Mouse (Mus musculus) neural tube, embryonic 12.5 days (tissue): ENCODE measurements around the gene Gpc3. TPM values are rescaled to one million over a fixed set of nuclear protein-coding genes. Genes with fewer than 3 reads are reported as not detected.
"Not testable (repeated sequence)": the region's sequence is repeated elsewhere in the genome, so short reads cannot be mapped to it uniquely, and the experiment has no call there.

Experiments
- ATAC-seq: fragments of 200-750 bp; cut with Nextera tagmentation; 2 replicates; pipeline ENCODE4 v1.8.0; 2017; ENCODE audit warnings: low read depth, mild to moderate bottlenecking, moderate TSS enrichment, moderate library complexity; ENCODE audit not compliant: low FRiP score
- H3K27ac ChIP-seq: fragments of 300-500 bp; sonication (generic); 2 replicates; pipeline ENCODE4 v1.5.1; 2016
- H3K27me3 ChIP-seq: fragments of 300-500 bp; sonication (generic); replicated peaks from 2 replicates; pipeline ENCODE4 v1.6.1; 2016; ENCODE audit warnings: mild to moderate bottlenecking
- H3K36me3 ChIP-seq: fragments of 300-500 bp; sonication (generic); 2 replicates; pipeline ENCODE4 v1.6.1; 2016; ENCODE audit warnings: mild to moderate bottlenecking
- H3K4me1 ChIP-seq: fragments of 300-500 bp; sonication (generic); 2 replicates; pipeline ENCODE4 v1.6.1; 2016
- H3K4me2 ChIP-seq: fragments of 300-500 bp; sonication (generic); replicated peaks from 2 replicates; pipeline ENCODE4 v1.6.1; 2016; ENCODE audit warnings: mild to moderate bottlenecking
- H3K4me3 ChIP-seq: fragments of 300-500 bp; sonication (generic); 2 replicates; pipeline ENCODE4 v1.5.1; 2016
- H3K9ac ChIP-seq: fragments of 300-500 bp; sonication (generic); 2 replicates; pipeline ENCODE4 v1.6.1; 2016; ENCODE audit warnings: mild to moderate bottlenecking
- H3K9me3 ChIP-seq: fragments of 300-500 bp; sonication (generic); 2 replicates; pipeline ENCODE4 v1.6.1; 2016; ENCODE audit warnings: mild to moderate bottlenecking
- WGBS: fragments of 180-500 bp; shearing (Covaris S2); methylation state at CpG from one replicate; pipeline ENCODE4 v1.1.7; 2016; 5-methylcytosine and 5-hydroxymethylcytosine counted together
- polyA plus RNA-seq: library from polyadenylated mRNA; unstranded; fragments of >200 nt; fragmentation: Nextera tagmentation; extraction: Ambion mirVana; gene quantifications from 2 replicates; pipeline ENCODE4 v1.2.1, GENCODE M21; 2016

The Gpc3 gene
- polyA plus RNA-seq, 1 experiment from 2014 or later: 303 TPM

DNA sequence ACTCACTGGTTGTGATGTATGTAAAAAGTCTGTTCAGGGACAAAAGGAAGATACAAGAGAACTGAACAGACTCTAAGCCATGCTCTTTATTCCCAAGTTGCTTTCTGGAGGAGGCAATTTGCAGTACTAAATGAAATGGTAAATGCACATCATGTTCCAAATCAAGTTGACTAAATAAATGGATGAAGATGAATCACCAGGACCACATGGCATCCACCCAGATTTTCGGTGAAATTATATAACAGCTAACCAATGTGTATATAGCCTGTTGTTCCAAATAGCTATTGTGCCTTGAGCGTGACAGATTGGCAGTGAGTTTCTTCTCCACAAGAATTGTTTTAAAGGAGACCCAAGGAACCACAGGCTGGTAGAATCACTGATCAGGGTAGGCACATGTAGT, 302.8 kb downstream of the Gpc3 start:
- H3K9ac ChIP-seq: no peak overlapping the region
- WGBS: 81% methylated on average over 2 of the region's 2 CpGs
- H3K4me1 ChIP-seq: no peaks in the 10 kb centered on the region
- H3K27me3 ChIP-seq: no peaks in the 10 kb centered on the region
- H3K4me2 ChIP-seq: no peak overlapping the region
- no peak for ATAC-seq
- no peaks in the 10 kb centered on the region for H3K36me3 ChIP-seq
- H3K9me3 ChIP-seq: no peaks in the 10 kb centered on the region
- H3K4me3 ChIP-seq: no peak overlapping the region
- H3K27ac ChIP-seq: no peak overlapping the region

DNA sequence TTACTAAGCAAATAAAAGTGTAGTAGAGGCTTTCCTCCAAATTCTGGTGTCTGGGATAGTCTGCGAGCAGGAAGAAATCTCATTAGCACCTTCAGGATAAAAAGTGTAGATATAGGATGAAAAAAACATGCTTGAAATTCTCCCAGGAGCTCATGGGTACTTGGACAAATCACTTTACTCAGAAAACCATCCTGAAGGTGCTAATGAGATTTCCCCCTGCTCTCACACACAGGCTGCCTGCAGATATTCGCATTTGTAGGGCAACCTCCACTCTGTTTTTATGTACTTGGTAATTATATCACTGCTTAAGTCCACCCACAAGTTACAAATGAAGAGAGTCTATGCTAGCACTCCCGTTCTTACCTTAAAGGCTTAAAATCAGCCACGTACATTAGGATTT, 308.5 kb downstream of the Gpc3 start:
- no peak for ATAC-seq
- Histone ChIP-seq H3K4me3 (no peak overlapping the region), H3K4me1 (no peaks in the 10 kb centered on the region), H3K36me3 (no peaks in the 10 kb centered on the region), H3K27ac (no peak overlapping the region), H3K9ac (no peak overlapping the region), H3K4me2 (no peak overlapping the region), H3K9me3 (no peaks in the 10 kb centered on the region), H3K27me3 (no peaks in the 10 kb centered on the region)
- WGBS: 91% methylated on average over 4 of the region's 4 CpGs

DNA sequence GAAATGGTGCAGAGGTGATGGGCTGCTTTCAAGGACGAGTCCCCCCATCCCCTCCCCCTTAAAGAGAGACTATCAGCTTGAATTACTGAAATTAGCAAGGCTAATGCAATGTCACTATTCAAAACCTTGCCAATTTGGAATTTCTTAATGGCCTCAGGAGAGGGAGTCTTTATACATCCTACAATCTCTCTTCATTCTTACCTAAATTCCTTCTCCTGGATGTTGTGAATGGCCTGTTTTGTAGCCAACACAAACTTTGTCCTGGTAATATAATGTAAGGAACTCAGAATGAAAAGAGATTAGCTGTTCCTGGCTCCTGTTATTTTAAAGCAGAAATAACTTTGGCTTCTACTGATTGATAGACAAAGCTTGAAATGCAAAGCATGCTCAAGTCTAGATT, 325.0 kb downstream of the Gpc3 start:
- H3K36me3 ChIP-seq: no peaks in the 10 kb centered on the region
- ATAC-seq: no peak
- WGBS: 26% methylated on average over 1 of the region's 1 CpGs

DNA sequence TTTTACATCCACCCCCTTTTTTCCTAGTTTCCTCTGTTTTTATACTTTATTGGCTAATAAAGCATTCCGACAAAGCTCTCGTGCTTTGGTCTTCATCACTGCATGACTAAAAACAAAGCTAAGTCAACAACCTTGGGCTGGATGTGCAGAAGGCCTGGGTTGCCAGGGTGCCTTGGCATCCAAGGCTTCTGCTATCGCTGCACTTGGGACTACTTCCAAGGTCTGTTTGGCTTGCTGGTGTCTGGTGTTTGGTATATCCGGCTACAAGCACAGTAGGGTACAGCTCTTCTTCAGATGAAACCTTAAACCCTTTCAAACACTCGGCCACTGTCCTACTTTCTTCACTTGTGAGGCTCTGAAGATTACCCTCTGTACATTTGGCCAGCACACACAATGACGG, 325.8 kb downstream of the Gpc3 start:
- H3K4me1 ChIP-seq: no peaks in the 10 kb centered on the region; the same call in 1 of the 2 replicates
- 76% methylated on average over 6 of the region's 6 CpGs for WGBS
- H3K4me3 ChIP-seq: no peak overlapping the region
- ATAC-seq: no peak
- H3K27me3 ChIP-seq: no peaks in the 10 kb centered on the region
- no peaks in the 10 kb centered on the region for H3K36me3 ChIP-seq
- no peaks in the 10 kb centered on the region for H3K9me3 ChIP-seq
- no peak overlapping the region for H3K4me2 ChIP-seq
- no peak overlapping the region for H3K9ac ChIP-seq
- no peak overlapping the region for H3K27ac ChIP-seq

More for the DNA sequence above, 325.0 kb downstream of the Gpc3 start:
- no peak overlapping the region for H3K4me3 ChIP-seq
- no peaks in the 10 kb centered on the region for H3K27me3 ChIP-seq
- no peak overlapping the region for H3K4me2 ChIP-seq
- H3K9ac ChIP-seq: no peak overlapping the region
- H3K27ac ChIP-seq: no peak overlapping the region
- no peaks in the 10 kb centered on the region for H3K9me3 ChIP-seq
- H3K4me1 ChIP-seq: no peaks in the 10 kb centered on the region; the same call in 1 of the 2 replicates

DNA sequence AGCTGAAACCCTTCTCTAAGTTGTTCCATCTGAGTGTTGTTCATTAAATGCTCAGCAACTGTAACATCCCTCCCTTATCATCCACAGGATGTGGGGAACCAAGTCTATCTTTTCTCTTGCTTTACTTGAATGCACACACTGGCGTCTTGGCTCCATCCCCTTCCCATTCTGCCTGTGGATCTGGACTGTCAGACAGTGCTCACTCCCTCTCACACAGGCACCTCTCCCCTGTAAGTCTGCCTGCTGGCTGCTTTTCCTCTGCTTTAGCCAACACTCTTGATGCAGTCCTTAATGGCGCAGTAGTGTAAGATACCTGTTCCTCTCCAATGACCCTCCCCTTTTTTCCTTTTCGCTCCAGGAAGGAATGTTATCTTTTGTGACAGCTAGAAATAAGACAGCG, 331.7 kb downstream of the Gpc3 start:
- H3K36me3 ChIP-seq: no peaks in the 10 kb centered on the region
- H3K27me3 ChIP-seq: no peaks in the 10 kb centered on the region
- no peak overlapping the region for H3K4me2 ChIP-seq
- no peak overlapping the region for H3K27ac ChIP-seq
- H3K4me3 ChIP-seq: no peak overlapping the region
- WGBS: 80% methylated on average over 4 of the region's 4 CpGs
- no peak overlapping the region for H3K9ac ChIP-seq
- peaks cover 4% of the 10 kb centered on the region; the same call in 1 of the 2 replicates for H3K4me1 ChIP-seq
- no peaks in the 10 kb centered on the region for H3K9me3 ChIP-seq
- ATAC-seq: no peak

DNA sequence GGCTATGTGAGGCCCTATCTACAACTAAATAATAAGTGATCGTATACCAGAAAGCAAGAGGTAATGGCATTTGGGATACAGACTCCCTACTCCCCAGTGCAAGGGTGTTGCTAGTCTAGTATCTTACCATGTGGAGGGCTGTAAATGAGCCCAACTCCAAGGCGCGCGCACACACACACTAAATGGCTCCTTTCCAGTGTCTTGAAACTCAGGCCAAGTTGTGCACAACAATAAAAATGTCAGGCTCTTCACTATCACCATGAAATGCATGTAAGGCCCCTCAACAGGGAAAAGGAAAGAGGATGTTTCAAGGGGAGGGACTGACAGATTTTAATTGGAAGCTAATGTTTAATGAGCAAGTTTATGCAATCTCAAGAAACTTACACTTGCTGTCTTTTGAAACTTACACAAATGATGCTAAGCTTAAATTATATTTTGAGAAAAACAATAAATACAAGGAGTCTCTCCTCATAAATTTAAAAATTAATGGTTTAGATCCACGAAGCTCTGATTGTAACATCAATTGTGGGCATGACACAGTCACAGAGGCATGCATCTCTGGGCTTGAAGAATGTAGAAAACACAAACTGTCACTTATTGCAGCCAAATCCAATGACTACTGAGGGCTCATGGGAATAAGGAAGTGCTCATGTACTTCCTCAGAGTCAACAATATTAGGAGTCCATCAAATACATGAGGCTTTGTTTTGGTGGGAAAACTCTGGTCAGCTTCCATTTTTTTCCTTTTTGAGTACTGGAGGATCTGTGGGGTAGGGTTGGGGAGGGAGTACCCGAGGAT, 332.4 kb downstream of the Gpc3 start:
- H3K9ac ChIP-seq: no peak overlapping the region
- no peak overlapping the region for H3K27ac ChIP-seq
- no peaks in the 10 kb centered on the region for H3K9me3 ChIP-seq
- no peak overlapping the region for H3K4me2 ChIP-seq
- 88% methylated on average over 6 of the region's 6 CpGs for WGBS
- ATAC-seq: no peak
- H3K27me3 ChIP-seq: no peaks in the 10 kb centered on the region
- no peaks in the 10 kb centered on the region for H3K36me3 ChIP-seq
- no peak overlapping the region for H3K4me3 ChIP-seq
- peaks cover 4% of the 10 kb centered on the region; the same call in 1 of the 2 replicates for H3K4me1 ChIP-seq

DNA sequence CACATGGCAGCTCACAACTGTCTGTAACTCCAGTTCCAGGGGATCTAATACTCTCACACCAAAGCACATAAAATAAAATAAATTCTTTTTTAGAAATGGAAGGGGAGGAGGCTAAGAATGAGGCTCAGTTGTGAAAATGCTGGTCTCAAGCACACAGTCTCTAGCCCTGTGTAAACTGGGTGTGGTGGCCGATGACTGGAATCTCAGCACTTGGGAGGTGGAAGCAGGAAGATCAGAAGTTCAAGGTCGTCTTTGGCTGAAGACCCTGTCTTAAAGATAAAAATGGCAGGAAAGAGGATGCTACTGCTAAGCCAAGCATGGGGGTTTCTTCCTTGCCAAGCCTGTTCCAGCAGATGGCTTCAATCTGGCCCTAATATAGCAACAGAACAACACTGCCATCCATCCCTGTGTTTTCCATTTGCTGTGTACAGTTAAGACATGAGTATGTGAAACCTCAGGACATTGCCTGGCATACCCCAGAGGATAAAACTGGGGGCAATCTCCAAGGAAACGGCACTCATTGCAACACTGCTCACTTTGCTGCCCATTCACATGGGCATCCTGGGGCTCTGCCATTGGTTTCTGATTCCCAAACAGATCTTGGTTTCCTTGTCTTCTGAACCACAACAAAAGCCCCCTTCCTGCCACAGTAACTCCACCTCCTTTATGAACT, 334.9 kb downstream of the Gpc3 start:
- Histone ChIP-seq H3K27me3 (no peaks in the 10 kb centered on the region), H3K36me3 (no peaks in the 10 kb centered on the region), H3K4me1 (peaks cover 4% of the 10 kb centered on the region; the same call in 1 of the 2 replicates), H3K9me3 (no peaks in the 10 kb centered on the region), H3K9ac (no peak overlapping the region), H3K27ac (no peak overlapping the region), H3K4me2 (no peak overlapping the region), H3K4me3 (no peak overlapping the region)
- ATAC-seq: no peak
- 68% methylated on average over 3 of the region's 3 CpGs for whole genome bisulfite sequencing

DNA sequence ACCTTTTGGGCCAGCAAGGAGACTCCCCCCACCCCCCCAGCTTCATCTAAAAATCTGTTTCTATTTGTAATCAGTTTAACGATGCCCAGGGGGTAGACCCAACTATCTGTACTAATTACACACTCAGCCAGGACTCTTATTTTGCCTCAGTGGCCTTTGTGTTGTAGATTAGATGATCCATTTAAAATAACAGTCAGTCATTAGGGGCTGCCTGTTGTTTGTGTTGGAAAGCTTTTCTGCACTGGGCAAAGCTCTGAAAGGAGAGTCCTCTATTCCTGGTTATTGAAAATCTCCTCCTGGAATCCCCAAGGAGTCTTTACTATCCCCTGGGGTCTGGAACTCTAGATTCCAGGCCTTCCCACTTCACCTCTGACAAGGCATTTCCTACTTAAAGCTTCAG, 336.2 kb downstream of the Gpc3 start:
- Histone ChIP-seq H3K4me1 (peaks cover 4% of the 10 kb centered on the region; the same call in 1 of the 2 replicates), H3K9me3 (no peaks in the 10 kb centered on the region), H3K27me3 (no peaks in the 10 kb centered on the region), H3K4me2 (no peak overlapping the region), H3K9ac (no peak overlapping the region), H3K27ac (no peak overlapping the region), H3K36me3 (no peaks in the 10 kb centered on the region), H3K4me3 (no peak overlapping the region)
- 26% methylated on average over 1 of the region's 1 CpGs for WGBS
- ATAC-seq: no peak

DNA sequence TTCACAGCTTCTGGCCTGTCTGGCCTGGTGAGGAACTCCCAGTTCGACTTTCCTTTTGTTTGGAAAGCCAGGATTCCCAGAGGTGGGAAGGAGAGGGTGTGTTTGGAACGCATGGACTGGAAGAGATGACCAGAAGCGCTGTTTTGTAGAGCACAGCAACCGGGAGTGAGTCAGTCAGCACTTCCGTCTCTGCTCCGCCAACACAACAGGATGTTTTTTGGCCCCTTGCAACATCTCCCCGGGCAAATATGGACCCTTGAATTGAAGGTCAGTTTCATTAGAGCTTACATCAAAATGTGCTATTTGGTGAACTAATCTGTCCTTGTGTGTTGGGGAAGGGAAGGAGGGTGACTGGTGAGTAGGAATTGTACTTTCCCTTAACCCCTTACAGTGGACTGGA, 340.7 kb downstream of the Gpc3 start:
- H3K9ac ChIP-seq: no peak overlapping the region
- no peaks in the 10 kb centered on the region; the same call in 1 of the 2 replicates for H3K27me3 ChIP-seq
- no peak for ATAC-seq
- no peak overlapping the region for H3K4me3 ChIP-seq
- no peaks in the 10 kb centered on the region for H3K36me3 ChIP-seq
- H3K4me1 ChIP-seq: peaks cover 4% of the 10 kb centered on the region; the same call in 1 of the 2 replicates
- no peak overlapping the region for H3K4me2 ChIP-seq
- 88% methylated on average over 7 of the region's 7 CpGs for WGBS
- H3K27ac ChIP-seq: no peak overlapping the region
- no peaks in the 10 kb centered on the region for H3K9me3 ChIP-seq

DNA sequence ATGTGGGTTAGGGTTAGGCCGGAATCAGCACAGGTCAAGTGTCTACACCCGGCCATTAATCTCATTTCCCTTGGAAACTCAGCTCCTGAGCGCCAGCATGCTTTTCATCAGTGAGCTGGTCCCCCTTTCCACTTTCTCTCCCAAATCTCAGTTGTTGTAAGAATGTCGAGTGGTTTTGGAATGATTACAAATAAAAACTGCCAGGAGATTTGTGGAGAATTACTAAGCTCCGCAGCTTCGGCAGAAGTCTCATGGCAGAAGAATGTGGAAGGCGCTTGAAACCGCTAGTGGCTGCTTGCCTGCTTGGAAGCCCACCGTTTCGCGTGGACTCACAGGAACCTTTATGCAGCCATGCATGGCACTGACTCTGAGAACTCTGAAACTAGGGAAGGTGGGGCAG, 351.8 kb downstream of the Gpc3 start:
- Histone ChIP-seq H3K4me2 (no peak overlapping the region), H3K9ac (no peak overlapping the region), H3K4me3 (no peak overlapping the region), H3K36me3 (no peaks in the 10 kb centered on the region), H3K27me3 (no peaks in the 10 kb centered on the region), H3K4me1 (no peaks in the 10 kb centered on the region), H3K9me3 (no peaks in the 10 kb centered on the region), H3K27ac (no peak overlapping the region)
- 85% methylated on average over 11 of the region's 11 CpGs for WGBS
- no peak for ATAC-seq

DNA sequence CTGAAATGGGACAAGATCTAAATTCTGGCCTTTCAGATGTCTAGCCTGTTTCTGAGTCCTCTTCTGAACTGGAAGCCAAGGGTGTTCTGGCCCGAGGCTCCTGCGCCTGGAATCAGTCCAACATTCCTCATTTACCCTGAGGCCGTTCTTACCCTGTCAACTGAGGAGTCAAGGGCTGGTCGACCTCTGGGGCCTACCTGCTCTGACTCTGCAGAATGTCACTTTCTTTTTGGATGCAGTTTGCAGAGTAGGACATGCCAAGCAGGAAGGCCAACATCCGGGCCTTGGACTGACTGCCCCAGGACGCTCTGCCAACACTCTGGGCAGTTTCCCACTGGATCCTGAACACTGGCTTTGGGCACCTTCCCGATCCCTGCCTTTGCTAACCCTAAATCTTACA, 352.2 kb downstream of the Gpc3 start:
- no peaks in the 10 kb centered on the region for H3K36me3 ChIP-seq
- ATAC-seq: no peak
- no peaks in the 10 kb centered on the region for H3K4me1 ChIP-seq
- no peak overlapping the region for H3K4me2 ChIP-seq
- no peak overlapping the region for H3K27ac ChIP-seq
- 78% methylated on average over 7 of the region's 7 CpGs for WGBS
- no peaks in the 10 kb centered on the region for H3K9me3 ChIP-seq
- no peaks in the 10 kb centered on the region for H3K27me3 ChIP-seq
- H3K9ac ChIP-seq: no peak overlapping the region
- H3K4me3 ChIP-seq: no peak overlapping the region

DNA sequence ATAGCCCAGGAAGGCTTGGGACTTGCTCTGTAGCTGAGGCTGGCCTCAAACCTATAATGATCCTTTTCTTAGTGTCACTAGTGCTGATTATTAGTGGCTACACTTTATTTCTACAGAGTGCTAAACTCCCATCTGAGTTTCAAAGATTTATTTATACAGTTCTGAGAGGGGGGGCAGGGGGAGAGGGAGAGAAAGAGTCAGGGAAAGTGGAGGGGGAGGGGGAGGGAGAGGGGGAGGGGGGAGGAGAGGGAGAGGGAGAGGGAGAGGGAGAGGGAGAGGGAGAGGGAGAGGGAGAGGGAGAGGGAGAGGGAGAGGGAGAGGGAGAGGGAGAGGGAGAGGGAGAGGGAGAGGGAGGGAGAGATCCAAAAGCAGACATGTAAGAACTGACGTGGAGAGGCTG, 354.0 kb downstream of the Gpc3 start:
- 50% methylated on average over 1 of the region's 1 CpGs for WGBS
- not testable (repeated sequence) for H3K4me1 ChIP-seq

More for the DNA sequence above, 354.0 kb downstream of the Gpc3 start:
- ATAC-seq, H3K27me3 ChIP-seq, H3K27ac ChIP-seq, H3K36me3 ChIP-seq, H3K9ac ChIP-seq, H3K4me3 ChIP-seq, H3K9me3 ChIP-seq, H3K4me2 ChIP-seq: not testable (repeated sequence)
